Mouse (Mus musculus): Measurements from ENCODE around the gene Samd5.

The Samd5 gene

DNA sequence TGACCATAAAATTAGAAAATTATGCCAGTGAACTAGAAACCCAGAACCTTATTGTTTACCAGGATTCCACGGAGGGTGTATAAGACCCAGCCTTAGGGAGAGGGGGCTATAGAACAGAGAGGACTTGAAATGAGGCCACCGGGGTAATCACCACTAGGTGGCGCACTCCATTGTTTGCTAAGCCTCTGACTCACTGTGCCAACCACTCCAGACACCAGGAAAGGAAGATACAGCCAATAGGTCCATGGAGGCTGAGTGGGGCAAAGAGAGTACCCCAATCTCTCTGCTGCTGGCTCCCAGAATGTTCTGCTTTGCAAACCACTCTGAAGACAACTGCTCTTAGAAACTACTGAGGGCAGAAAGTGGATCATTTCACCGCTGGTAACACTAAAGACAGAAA is 99.4 kb downstream of the Samd5 start:
- peak; percentile 3 to 58 for DNase-seq (ENCODE audit: low spot score in 2 of 2)

DNA sequence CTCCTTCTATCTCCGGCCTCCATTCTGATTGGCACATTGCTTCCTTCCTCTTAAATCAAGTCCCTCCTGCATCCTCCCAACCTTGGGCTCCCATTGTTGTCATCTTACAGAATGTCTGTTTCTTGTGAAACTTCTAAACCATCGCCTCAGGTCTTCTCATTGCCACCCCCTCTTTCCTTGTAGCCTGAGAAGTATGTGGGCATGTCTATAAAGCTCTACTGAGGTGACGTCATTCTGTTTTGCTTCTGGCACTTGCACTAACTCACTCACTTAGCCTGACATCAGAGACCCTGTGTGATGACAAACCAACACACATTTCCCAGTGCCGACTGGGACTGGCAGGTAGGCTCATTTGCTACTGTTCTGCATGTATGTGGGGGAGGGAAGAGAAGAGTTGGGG is 100.9 kb downstream of the Samd5 start:
- no peak for DNase-seq (ENCODE audit: low spot score in 2 of 2)

Data from thymus, postnatal 10 days (tissue).